Mouse (Mus musculus): ENCODE measurements around the gene Dpf3.

The Dpf3 gene

DNA sequence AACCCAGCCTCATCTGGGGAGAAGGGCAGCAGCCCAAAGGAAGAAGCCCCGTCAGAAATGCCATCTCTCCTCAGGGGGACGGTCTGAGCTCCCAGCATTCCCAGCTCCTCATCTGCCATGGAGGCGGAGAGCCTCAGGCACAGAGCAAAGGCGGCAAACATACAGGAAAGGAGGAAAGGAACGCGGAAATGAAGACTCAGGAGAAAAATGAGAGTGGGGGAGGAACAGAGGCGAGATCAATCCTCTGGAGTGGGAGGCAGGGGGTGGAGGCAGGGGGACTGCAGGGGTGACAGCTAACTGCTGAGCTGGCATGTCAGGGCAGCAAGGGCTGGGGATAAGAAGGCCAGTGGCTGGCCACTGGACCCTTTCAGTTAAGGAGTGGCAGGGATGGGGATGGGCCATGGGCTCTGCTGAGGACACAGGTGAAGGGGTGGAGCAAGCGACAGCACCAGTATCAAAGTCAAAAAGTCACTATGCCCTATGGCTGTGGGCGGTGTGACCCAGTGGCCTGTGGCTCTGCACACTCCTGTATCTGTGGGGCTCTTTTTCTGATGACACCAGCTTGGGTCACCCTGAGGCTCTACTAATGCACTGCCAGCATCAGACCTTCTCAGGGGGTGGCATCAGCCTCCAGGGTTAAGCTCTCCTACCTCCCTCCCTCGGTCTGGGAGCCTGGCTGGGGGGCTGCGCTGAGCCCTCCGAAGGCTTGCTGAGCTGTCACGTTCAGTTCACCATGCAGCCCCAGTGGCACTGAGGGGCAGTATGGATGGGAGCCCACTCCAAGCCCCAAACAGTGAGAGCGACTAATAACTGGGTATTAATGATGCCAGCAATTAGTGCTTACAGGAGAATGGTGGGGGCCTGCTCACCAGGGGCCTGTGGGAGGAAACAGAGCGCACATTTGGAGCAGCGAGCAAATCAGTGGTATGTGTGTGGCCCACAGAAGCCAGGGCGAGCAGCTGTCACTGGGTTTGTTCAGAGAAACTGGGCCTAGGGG, 200.7 kb downstream of the Dpf3 start:
- no peak for DNase-seq (ENCODE audit: low spot score)

DNA sequence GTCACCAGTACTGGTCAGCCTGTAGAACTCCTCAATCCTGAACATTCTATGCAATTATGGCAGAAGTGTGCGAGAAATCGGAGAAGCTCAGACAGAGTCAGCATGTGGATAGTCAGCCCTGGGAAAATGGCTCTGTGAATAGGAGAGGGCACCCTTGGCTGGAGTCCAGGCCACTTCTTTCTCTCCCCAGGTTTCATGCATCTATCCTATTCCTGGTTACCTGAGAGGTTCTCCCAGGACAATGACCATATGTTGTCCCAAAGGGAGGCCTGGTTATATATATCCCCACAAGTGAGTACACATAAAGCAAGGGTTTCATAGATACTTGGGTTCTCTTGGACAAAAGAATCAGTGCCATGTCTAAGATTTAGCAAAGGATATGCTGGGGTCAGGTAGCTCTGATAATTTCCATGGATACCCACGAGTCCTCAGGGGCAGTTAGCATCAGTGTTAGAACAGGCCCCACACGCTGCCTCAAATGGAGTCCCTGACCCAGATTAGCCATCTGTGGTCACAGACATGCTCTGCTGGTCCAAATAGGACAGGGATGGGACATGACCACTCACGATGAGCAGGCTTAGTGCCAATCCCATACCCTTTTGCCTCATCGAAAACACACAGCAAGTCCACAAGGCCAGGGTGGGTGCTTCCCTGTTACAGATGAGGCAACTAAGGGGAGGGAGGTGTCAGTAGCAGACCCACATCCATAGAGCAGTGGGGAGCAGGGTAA, 203.8 kb downstream of the Dpf3 start:
- DNase-seq (ENCODE audit: low spot score), result no peak

DNA sequence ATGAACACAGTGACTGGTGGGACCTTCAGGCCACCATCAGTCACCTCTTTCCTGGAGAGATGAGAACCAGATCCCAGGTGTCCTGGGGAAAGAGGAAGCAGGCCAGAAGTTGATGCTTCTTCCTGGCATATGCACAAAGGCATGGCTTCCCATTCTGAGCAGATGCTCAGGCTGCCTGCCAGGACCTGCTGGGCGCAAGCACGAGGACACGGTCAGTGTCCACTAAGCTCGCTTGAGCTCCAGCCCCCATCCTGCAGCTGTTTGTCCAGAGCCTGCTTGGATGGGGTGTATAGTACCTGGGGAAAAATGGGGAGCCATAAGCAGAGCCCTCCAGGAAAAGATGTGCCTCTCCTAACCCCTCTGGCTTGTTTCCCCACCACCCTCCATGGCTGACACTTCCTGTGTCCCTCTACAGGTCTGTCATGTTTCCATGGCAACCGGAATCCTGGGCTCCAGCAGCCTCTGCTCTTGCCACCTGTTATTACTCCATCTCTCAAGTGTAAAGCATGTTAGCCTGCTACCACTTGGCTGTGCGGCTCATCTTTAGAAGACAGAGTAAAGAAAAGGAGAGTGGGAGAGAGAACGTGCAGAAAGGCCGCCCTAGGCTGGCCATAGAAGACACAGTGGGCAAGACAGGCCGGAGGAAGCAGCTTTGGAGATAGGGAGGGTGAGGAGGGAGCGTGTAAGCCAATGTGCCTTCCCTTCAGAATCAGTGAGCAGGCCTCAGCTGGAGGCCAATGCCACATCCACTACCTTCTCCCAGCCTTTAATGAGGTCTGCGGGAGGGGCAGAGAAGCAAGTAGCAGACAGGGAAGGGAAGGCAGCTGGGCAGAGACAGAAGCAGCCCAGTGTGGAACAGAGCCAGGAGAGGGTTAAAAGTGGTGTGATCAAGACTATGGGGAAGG, 209.7 kb downstream of the Dpf3 start:
- DNase-seq (ENCODE audit: low spot score), result no peak

DNA sequence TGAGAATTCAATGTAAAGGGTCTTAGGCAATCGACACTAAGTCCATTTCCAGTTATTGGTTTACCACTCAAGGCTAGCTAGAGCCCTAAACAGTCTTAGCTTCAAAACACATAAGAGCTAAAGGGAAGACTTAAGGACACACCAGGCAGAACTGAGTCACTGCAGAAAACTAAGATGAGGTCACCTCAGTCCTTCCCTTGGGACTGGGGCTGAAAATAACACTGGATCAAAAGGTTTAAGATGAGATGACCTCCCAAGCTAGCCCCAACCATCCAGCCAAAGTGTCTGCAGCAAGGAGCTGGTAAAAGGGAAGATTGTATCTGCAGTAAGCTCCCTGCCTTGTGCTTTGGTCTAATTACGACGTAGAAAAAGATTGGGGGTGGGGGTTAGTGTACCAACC, 216.3 kb downstream of the Dpf3 start:
- no peak for DNase-seq (ENCODE audit: low spot score)

DNA sequence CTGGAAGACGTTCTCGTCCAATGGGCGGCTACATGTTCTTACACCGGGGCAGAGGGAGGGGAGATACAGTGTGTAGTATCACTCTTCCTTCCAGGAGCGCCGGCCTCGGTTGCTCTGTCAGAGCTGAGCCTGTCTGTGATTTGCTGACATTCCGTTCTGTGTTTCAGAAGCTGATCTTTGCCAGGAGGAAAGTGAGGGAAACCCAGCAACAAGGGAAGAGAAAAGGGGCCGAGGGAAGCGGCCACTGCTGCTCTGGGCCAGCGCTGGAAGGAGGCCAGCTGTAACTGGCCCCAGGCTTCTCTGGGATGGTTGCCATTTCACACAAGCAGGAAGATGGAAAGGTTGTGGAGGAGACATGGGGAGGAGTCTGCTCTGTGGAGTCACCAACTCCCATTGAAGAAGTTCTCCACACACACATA, 219.0 kb downstream of the Dpf3 start:
- DNase-seq (ENCODE audit: low spot score), result peak; percentile 14

DNA sequence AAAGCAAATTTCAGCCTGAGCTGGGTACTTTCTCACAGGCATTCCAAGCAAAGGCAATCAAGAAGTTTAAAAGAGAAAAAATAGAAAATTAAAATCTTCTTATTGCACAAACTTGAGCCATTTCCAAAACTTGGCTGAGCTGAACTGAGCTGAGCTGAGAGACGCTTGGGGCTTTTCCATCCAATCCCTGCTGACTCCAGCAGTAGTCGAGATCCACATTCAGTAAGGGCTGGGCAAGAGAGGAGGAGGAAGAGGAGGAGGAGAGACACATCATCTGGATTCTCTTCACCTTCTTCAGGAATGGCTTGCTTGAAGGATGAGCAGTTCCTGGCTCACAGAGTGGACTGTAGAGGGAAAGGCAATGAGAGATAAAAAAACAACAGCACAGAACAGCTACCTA, 227.0 kb downstream of the Dpf3 start:
- no peak for DNase-seq (ENCODE audit: low spot score)

DNA sequence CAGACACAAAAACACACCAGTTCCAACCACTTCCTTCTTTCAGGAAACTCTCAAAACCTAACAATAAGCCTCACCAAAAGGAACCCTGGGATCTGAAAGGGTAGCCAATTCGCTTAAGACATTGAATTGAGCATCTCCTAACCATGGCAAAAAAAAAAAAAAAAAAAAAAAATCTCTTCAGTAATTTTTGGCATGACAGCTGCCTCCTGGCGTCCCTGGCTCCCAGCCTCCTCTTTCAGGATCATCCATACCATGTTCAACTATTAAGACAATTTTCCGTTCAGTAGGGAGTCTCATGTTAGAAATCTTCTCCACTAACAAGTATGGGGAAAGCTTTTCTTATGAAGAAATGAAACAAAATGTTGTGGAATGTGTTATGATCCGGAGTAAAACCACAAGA, 233.1 kb downstream of the Dpf3 start:
- no peak for DNase-seq (ENCODE audit: low spot score)

DNA sequence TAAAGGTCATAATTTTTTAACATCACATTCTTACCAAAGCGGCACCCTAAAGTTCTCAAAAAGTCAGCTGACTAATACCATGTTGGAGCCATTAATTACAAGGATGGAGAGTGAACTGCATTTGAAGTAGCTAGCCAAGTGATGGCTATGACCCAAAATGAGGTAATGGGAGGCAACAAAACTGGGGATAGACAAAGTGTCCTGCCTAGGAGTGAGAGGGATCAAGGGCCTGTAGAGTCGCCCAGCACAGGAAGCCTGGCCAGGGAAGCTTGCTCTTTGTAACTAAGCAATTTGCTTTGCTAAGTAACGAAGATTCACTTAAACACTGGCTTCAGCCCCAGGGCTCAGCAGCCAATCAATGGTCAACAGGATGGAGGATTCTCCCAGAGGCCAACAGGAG, 238.4 kb downstream of the Dpf3 start:
- no peak for DNase-seq (ENCODE audit: low spot score)

DNA sequence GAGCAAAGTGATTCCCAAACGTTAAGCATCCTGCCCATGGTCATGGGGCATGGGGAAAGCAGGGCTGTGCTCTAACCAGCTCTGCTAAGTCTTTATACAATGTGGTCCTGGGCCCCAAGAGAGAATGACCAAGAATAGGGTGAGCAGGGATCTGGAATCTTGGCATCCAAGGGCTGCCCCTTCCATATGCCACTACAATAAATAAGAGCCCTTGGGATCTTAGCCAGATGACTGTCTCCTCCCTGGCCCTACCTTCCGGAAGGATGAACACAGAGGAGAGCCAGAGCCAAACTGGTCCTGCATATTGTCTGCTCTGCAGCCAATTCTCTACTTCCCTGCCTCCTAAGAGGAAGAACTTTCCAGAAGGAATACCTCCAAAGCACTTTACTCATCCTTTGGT, 238.9 kb downstream of the Dpf3 start:
- no peak for DNase-seq (ENCODE audit: low spot score)

DNA sequence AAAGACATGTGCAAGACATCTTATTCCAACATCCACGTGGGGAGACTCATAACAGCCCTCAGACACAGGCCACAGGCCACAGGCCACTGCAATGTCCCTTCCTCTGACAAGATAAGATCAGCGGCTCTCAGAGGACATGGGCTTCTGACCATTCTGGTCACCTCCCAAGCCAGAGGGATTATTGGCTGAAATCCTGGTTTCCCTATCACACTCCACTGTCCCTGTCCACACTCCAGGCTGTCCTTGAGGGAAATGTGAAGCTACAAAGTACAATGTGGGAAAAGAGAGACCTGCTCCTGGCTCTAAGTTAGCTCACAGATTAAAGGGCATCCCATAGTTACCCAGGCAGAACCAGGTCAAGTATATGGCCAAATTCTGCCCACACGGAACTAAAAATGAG, 239.8 kb downstream of the Dpf3 start:
- peak; percentile 50 for DNase-seq (ENCODE audit: low spot score)

DNA sequence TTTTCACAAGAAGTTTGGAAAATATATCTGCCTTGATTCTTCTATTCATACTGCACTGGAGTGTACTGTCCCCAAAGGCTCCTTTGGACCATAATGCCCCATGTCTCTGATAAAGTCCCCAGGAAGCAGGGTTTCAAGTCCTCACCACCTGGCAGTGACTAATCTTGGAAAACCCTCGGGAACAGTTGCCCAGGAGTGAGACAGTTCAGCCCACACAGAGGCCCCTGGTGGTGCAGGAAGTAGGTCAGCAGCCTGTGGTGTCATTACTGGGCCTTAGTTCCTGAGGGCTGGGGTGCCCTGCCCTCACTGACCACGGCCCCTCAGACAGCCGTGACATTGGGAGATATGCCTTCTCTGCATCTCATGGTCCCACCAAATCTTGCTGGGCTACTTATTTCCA, 246.5 kb downstream of the Dpf3 start:
- no peak for DNase-seq (ENCODE audit: low spot score)

DNA sequence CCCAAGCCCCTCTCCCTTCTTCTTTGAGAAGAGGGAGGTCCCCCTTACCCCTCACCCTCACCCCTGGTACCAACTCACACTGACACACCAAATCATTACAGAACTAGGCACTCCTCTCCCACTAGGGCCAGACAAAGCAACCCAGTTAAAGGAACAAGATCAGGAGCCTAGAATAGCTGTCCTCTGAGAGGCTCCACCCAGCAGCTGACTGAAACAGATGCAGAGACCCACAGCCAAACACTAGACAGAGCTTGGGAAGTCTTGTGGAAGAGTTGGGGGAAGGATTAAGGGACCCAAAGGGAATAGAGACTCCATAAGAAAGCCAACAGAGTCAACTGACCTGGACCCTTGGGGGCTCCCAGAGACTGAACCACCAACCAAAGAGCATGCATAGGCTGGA, 246.9 kb downstream of the Dpf3 start:
- no peak for DNase-seq (ENCODE audit: low spot score)

DNA sequence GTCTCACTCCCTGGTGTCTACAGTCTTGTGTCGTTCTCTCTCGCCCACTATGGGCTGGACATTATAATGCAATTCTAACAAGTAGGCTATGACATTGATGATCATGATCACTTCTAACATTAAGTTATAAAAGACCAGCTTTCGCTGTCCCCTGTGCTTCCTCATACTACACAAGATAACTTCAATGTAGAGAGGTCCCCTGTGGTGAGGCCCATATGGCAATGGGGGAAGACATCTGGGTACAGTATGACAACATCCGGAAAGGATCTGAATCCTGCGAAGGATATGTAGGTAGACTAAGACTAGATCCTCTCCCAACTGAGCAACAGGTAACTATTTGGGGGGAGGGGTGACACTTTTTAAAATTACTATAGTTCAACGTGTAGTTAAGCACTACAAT, 251.7 kb downstream of the Dpf3 start:
- DNase-seq (ENCODE audit: low spot score), result no peak

DNA sequence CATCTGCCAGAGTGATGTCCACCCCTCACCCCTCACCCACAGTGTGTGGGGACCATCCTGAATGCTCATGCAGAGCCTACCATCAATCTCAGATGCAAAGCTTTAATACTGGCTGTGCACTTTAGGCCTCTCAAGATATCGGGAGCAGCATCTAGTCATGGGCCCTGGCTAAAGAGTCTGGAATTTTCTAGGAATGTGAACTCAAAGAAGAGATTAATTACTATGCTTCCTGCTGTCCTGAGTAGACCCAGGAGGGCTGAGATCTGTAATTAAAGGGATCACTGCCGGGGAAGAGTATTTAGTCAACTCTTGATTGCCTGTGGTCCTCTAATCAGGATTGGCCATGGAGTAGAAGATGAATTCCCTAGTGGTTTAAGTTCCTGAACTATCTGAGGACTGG, 252.5 kb downstream of the Dpf3 start:
- no peak for DNase-seq (ENCODE audit: low spot score)

DNA sequence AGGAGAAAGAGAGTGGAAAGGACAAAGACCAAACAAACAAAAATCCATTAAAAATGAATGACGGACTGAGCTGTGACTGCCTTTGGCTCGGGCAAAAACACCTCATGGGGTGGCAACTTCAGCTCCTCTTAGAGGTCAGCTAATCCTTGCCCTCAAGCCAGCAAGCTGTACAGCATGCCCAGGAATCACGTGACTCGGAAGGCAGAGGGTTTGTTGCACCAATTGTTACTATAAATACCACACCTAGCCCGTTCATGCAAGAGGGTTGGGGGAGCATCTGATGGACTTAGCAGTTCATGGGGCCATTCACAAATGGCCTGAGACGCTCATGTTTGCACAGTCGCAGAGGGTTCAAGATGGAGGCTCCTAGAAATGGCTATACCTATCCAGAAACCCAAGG, 253.9 kb downstream of the Dpf3 start:
- no peak for DNase-seq (ENCODE audit: low spot score)

DNA sequence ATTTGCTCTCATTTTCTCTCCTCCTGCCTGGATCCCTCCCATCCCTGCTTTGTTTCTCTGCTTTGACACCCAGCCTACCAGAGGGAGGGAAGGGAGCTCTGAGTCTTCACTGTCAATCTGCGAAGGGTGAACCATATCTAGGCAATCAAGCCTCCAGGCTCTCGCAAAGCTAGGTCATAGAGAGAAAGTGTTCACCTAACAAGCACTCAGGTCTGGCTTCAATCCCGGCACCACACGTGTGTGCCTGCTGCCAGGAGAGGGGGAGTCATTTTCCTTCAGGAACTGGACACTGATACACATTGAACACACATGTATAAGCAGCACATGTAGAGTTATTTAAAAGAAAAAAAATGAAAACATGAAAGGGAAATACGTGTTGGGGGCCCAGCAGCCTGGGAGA, 254.6 kb downstream of the Dpf3 start:
- no peak for DNase-seq (ENCODE audit: low spot score)

DNA sequence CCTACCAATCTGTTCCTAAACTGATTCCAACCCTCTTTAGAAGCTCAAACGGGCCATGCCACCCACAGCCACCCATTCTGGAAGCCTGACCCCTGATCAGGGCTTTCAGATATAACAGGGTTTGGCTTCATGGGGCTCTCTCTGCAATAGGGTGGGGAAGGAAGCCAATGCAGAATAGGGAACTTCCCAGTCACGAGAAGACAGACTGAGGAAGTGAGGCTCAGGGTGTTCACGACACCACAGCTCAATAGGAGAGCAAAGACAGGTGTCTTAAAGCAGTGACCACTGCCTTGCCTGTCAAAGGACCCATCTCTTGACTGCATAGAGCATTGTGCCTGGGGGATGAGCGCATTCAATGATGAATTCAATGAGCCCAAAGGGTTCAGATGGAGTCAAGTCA, 256.3 kb downstream of the Dpf3 start:
- DNase-seq (ENCODE audit: low spot score), result no peak

DNA sequence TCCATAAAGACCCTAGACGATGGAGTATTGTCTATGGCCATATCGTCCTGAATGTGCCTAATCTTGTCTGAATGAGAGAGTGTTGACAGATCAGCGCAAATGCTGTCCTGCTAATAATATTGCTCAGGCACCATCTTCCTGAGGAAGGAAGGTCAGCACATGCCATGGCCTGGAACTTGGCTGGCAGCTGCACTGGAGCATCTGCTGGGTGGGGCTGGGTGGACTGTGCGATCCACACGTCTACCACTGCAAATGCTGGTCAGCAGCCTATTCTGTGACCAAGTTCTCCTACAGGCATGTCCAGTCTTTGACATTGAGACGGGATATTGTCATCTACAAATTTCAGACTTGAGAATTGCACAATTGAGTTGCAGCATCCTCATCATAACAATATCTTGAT, 257.8 kb downstream of the Dpf3 start:
- no peak for DNase-seq (ENCODE audit: low spot score)

DNA sequence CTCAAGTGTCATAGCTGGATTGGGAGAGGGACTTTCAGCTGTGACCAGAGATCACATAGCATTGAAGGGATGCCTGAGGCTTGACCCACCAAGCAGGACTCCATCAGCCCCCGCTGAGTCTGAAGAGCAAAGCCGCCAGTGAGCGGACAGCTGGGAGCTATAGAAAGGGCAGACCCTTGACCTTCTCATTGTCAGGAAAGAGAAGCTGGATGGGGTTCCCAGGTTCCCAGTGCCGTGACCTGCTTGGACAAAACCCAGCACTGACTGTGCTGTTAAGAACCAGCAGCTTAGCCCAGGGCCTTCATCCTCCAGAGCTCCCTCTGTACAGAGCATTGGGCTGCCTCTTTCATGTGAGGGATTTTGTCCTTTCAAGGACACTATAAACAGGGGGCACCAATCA, 260.5 kb downstream of the Dpf3 start:
- no peak for DNase-seq (ENCODE audit: low spot score)

DNA sequence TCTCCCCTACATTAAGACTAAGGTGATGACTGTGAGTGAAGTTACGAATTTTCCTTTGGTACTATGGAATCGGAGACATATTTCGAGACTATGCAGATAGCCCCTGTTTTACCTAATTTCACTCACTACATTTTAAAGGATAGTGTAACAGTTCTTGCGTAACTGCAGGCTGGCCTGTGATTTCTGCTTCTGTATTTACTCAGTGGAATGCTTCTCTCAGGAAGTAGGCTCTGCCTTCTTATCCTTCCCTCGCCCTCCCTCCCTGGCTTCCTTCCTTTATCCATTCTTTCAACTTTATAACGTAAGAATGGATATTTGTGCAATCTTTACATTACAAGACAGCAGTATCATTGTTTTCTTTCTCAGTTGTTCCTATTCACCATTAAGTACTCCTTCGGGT, 266.6 kb downstream of the Dpf3 start:
- no peak for DNase-seq (ENCODE audit: low spot score)

DNA sequence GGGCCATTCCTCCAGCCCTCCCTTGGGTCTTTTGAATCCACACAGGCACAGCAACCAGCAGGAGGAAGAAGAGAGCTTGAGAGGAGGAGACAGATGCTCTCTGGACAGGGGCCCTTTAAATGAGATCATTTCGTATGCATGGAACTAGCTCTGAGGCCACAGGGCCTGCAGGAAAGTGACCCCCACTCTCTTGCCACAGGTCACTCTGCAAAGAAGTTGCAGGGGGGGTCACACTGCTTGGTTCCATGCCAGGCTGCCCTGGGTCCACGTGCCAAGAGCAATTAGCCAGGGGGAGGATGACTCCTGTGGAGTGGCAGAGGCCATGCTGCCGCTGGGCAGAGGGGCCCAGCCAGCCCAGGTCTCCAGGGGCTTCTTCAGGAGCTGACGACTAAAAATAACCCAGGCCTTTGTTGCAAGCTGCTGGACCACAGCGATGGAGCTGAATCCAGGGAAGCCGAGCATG, 273.6 kb downstream of the Dpf3 start:
- no peak for DNase-seq (ENCODE audit: low spot score)

DNA sequence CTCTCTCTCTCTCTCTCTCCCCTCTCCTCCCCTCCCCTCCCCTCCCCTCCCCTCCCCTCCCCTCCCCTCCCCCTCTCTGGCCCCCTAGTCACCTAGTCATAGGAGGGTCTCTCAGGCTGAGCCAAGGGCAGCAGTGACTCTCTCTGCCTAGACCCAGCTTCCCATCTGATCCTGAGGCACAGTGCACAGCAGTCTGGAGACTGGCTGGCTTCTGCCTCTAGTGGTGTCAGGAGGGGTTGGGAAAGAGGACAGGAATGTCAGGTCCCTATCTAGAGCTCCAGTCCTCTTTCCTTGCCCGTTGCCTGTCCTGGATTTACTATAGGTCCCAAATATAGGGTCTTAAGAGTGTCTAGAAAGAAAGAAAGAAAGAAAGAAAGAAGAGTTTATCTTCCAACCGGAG, 275.5 kb downstream of the Dpf3 start:
- DNase-seq (ENCODE audit: low spot score), result no peak

Measured in testis, postnatal 14 days (tissue).